Mouse (Mus musculus): ENCODE data around the gene Apoa2.

DNA sequence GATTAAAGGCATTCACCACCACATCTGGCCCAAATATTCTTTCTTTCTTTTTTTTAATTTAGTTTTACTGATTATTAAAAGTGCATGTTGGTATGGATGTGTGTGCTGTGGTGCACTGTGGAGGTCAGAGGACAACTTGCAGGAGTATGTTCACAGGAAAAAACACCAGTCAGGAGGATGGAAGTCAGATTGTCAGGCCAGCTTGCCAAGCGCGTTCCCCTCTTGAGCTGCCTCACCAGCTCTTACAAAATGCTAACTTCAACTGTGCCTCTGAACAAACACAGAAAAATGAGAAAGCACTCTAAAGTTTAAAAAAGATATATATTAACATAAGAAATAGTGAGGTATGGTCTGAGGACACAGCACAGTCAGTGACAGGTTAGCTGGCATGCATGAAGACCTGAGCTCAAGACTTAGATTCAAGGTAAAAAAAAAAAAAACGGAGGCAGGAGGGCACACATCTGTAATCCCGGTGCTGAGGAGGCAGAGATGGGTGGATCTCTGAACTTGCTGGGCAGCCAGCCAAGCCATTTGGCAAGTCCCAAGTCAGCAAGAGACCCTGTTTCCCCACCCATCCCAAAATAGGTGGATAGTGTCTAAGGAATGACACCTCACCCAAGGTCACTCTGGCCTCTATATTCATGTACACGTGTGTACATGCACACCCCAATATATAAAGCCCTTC, 45.2 kb upstream of the Apoa2 start:
- TF ChIP-seq POLR2A (IDR thresholded peaks at IDR 0.05; ENCODE audit: insufficient read depth, low read depth, low read length) (no peak), CTCF (IDR thresholded peaks at IDR 0.05; ENCODE audit: insufficient read depth, low read depth, low read length) (no peak)

Data from olfactory bulb, adult 2 months (tissue).